Mouse (Mus musculus): ENCODE results near the gene Nubp2.

Gene Nubp2

GRCm38 (mm10) chr17:24894061-24894994 is 8.2 kb upstream of the Nubp2 start:
- DNase-seq = peak; percentile 88

DNA sequence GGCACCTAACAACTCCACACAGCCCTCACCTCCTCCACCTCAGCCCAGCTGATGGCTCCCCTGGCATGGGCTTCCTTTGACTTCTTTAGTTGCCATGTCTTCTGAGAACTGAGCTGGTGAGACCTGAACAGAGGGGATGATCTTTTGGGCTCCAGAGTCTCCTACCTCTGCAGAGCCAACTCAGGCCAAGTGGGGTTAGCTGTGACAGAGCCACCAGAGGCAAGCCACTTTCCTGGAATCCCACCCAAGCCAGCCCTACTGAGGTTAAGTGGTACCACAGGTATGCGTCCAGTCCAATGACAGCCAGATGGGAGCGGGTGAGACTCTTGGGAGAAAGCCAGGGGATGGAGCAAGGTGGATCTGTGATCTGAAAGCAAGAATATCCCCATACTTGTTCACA is 7.1 kb upstream of the Nubp2 start:
- peak; percentile 87 for DNase-seq

- DNase-seq = peak; percentile 94
These were observed 6.6 kb upstream of the Nubp2 start for GRCm38 (mm10) chr17:24892785-24893184.

GRCm38 (mm10) chr17:24891321-24891720 is 5.2 kb upstream of the Nubp2 start:
- DNase-seq = peak; percentile 92

DNA sequence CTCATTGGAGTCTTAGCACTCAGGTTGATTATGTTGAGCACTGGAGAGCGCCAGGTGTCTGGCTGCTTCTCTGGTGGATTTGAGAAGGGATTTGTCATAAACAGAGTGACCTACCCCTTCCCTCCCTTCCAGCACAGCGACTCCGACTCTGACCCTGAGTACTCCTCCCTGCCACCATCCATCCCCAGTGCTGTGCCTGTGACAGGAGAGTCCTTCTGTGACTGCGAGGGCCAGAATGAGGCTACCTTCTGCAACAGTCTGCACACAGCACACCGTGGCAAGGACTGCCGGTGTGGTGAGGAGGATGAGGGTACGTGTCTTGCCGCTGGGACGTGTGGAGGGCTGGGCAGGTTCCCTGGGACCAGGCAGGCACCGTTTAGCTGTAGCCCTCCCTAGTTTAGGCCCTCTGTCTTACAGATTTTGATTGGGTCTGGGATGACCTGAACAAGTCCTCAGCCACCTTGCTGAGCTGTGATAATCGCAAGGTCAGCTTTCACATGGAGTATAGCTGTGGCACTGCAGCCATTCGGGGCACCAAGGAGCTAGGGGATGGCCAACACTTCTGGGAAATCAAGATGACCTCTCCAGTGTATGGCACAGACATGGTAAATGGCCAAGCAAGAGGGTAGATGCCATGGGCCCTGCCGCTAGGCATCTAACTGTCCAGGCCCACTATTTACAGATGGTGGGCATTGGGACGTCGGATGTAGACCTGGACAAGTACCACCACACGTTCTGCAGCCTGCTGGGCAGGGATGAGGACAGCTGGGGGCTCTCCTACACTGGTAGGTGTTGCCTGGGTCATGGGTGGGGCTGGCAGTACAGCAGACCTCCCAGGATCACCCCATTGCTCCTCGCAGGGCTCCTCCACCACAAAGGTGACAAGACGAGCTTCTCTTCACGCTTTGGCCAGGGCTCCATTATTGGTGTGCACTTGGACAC is 4.3 kb upstream of the Nubp2 start:
- DNase-seq = peak; percentile 90

- peak; percentile 89 for DNase-seq
These were observed 2.7 kb upstream of the Nubp2 start for GRCm38 (mm10) chr17:24888862-24889261.

GRCm38 (mm10) chr17:24887291-24888080 is 1.3 kb upstream of the Nubp2 start:
- peak; percentile 94 for DNase-seq

- DNase-seq = no peak
These were observed 753 bp upstream of the Nubp2 start for GRCm38 (mm10) chr17:24886932-24887271.

- peak; percentile 94 for DNase-seq
These were observed 604 bp downstream of the Nubp2 start for GRCm38 (mm10) chr17:24885356-24886133.

DNA sequence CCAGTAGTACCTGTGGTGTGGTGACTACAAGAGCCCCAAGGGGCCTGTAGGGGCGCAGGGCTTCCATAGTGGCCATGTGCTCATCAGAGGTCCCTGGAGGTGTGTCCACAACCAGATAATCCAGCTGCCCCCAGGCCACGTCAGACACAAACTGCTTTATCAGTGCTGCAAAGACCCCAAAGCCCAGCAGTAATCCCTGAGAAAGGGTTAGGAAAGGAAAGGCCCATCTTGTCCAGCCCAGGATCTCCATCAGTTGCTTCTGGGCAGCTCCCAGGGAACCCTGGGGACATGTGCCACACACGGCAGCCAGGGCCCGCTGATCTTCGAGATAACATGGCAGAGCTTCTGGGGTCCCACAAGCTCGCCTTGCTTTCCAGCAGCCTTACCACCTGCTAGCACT is 1.8 kb downstream of the Nubp2 start:
- DNase-seq = peak; percentile 90

DNA sequence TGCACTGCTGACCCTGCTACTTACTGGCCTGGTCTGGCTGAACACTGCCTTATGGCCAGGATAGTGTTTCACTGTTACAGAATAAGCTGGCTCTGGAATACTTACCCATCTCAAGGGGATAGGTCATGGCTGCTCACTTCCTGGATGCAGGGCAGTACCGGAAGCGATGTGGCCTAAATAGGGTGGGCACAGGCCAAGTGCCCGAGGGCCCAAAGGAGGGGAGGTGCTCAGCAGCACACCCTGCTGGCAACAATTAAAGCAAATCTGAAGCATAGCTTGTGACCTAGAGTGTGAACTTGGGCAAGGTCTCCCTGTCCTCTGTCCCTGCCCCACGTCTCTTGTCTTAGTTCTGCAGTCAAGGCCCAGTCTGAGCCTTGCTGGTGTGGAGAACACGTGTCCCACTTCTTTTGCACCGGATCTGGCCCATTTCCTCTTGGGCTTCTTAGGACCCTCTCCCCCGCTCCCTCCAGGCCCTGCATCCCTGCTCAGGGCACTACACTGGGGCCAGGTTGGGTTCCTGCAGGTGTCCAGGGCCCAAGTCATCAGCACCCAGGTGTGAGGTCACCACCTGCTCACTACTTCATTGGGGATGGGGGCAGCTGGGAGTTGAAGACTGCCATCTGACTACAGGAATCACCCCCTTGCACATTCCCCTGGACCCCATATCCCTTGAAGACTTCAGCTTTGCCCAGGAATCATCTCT is 4.3 kb downstream of the Nubp2 start:
- DNase-seq = peak; percentile 94

DNA sequence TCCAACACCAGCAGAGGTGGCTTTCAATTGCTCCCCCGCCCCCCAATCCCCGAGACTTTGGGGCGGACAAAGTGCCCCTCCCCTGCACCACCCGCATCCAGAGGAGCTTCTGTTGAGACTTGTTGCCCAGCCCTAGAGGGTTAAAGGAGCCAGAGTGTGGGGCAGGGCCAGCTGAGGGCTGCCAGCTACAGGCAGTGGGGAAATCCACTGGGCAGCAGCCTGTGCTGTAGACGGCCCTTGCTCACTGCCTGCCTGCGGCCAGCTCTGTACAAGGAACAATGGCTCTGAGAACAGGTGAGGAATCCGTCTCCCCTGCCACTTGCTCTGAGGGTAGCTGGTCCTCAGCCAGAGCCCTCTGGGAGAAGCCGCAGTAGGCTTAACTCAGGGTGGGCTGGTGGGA is 7.6 kb downstream of the Nubp2 start:
- DNase-seq = peak; percentile 91

GRCm38 (mm10) chr17:24878117-24878397 is 8.1 kb downstream of the Nubp2 start:
- peak; percentile 98 for DNase-seq

DNA sequence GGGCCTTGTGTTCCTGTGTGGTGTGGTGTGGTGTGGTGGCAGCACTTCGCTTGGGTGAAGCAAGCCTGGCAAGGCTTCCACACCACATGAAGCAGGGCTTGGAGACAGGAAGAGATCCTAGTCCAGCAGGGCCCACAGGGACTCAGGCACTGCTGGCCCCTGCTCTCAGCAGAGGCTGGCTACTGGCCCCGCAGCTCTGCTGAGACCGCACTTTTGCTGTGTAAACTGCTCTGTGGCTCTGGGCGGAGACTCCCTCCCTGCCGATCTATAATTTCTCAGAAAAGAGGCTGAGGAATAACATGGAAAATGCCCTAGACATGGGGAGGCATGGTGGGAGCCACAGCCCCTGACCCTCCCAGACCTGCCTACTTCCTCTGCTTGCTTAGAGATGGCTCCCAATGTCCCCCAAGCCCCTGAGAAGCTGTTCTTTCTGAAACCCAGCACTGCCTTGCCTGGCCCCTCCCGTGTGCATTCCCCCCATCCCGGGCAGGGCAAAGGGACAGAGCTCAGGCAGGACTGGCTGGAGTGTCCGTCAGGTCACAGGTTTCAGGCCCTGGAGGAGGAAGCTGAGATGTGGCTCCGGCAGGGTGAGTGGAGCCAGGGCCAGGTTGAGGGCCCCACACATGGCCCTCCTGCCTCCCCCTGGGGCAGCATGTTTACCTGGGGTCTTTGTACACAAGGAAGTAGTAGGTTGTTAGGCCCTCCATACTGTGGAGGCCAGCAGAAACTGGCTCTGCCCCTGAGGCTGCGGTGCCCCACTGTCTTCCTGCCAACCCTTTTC is 8.6 kb downstream of the Nubp2 start:
- peak; percentile 88 for DNase-seq

- DNase-seq = no peak
These were observed 11.2 kb downstream of the Nubp2 start for GRCm38 (mm10) chr17:24874989-24875388.

DNA sequence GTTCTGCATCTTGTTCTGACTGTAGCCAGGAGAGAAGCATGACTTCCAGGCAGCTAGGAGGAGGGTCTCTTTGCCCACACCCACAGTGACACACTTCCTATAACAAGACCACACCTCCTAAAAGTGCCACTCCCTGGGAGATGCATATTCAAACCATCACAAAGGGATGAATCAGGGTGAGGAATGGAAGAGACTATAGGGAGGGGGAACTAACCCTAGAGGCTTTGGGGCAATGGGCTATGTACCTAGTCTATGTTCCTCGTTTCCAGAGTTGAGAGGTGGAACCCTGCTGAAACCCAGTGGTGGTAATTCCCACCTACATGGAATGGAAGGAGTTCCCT is 11.8 kb downstream of the Nubp2 start:
- no peak for DNase-seq

DNA sequence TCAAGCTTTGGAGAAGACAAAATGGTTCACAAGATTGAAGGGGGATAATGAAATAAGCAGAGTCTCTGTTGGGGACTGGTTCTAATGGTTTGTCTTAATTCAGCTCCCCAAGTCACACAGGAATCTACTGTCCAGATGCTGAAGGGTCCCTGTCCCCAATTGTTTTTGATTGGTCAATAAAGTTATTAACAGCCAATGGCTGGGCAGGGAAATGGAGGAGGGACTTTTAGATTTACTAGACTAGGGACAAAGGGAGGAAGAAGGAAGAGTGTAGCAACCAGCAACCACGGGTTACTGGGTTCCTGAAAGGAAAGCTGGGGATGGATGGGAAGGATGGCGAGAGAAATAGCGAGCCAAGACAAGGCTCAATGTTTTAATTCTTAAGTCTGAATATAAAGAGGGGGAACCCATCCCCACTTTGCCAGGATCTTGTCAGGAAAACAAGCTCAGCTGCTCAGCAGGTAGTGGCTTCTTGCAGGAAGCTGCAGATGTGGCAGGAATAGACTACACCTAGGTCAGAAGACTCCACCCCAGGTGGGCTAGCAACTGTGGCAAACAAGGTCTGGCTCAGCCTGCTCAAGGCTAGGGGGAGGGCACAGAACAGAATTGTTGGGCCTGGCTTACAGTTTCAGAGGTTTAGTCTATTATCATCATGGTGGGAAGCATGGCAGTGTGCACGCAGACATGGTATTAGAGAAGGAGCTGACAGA is 12.3 kb downstream of the Nubp2 start:
- DNase-seq = peak; percentile 80

- DNase-seq = no peak
These were observed 18.2 kb downstream of the Nubp2 start for GRCm38 (mm10) chr17:24867914-24868313.

GRCm38 (mm10) chr17:24865776-24866175 is 20.4 kb downstream of the Nubp2 start, which contains the start of gene Igfals:
TSS of gene Igfals (plus strand) at chr17:24865997.
- DNase-seq = no peak

DNA sequence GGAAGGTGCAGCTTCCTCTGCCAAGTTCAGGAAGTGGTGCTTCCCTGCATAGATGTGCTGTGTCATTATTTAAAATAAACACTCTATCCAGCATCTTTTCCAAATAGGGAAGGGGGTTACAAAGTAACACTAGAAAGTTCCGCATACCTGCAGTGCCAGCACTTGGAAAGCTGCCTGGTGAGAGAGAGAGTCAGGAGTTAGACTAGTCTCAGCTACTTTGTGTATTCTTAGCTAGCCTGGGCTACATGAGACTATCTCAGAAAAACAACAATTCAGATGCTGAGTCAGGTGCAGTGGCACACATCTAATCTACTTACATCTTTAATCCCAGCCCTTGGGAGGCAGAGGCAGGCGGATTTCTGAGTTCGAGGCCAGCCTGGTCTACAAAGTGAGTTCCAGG is 24.4 kb downstream of the Nubp2 start:
- peak; percentile 53 for DNase-seq
